Mouse (Mus musculus) liver, adult 2 months (tissue): ENCODE measurements around the gene Emc8.

Source experiments
- CTCF ChIP-seq: fragments of 200-500 bp; IDR thresholded peaks from 2 replicates; pipeline ENCODE4 v1.5.1; 2011; ENCODE audit warnings: low read depth, low read length, control low read depth
- POLR2A ChIP-seq: fragments of 200-500 bp; IDR thresholded peaks from 2 replicates; pipeline ENCODE4 v1.6.1; 2011; ENCODE audit warnings: low read length, control low read depth; ENCODE audit not compliant: insufficient read depth; ENCODE audit errors: extremely low read depth

DNA sequence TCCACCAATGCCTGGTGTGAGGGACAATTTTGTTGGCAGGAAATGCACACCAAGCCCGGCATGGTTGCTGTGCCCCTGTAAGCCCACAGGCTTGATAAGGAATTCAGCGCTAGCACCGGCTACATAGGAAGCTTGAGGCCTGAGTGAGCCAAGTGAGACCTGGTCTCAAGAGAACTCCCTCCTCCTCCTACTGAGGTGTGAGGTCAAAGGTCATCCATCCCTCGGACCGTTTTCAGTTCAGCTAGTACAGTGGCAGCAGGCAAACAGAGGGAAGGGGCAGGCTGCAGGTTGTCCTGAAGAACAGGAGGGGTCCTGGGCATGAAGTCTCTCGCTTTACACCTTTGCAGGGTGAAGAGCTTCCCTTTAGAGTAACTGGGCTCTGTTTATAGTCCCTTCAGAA is 37.5 kb downstream of the Emc8 start:
- no peak for TF ChIP-seq CTCF
- no peak for TF ChIP-seq POLR2A
